Mouse (Mus musculus) midbrain, embryonic 14.5 days (tissue): ENCODE results near the gene Alkbh3. TPM values are rescaled to one million over a fixed set of nuclear protein-coding genes. Genes with fewer than 3 reads are reported as not detected.

Experiments
- ATAC-seq: fragments of 200-750 bp; cut with Nextera tagmentation; 2 replicates; pipeline ENCODE4 v1.8.0; 2017; ENCODE audit warnings: moderate number of reproducible peaks, moderate library complexity; ENCODE audit not compliant: low FRiP score, low TSS enrichment
- DNase-seq: peaks from one replicate; pipeline ENCODE4 v3.0.0-alpha.2; 2015
- H3K27ac ChIP-seq: fragments of 300-500 bp; sonication (generic); replicated peaks from 2 replicates; pipeline ENCODE4 v1.5.1; 2014; ENCODE audit warnings: mild to moderate bottlenecking, low read depth, low read length, moderate library complexity
- H3K27me3 ChIP-seq: fragments of 300-500 bp; sonication (generic); 2 replicates; pipeline ENCODE4 v1.6.1; 2014; ENCODE audit warnings: low read length, control low read depth, mixed read lengths; ENCODE audit not compliant: control insufficient read depth, insufficient read depth
- H3K36me3 ChIP-seq: fragments of 300-500 bp; sonication (generic); 2 replicates; pipeline ENCODE4 v1.6.1; 2014; ENCODE audit warnings: low read length, control low read depth; ENCODE audit not compliant: control insufficient read depth, insufficient read depth
- H3K4me1 ChIP-seq: fragments of 300-500 bp; sonication (generic); 2 replicates; pipeline ENCODE4 v1.6.1; 2014; ENCODE audit warnings: mild to moderate bottlenecking, antibody characterized with exemption, low read length, control low read depth; ENCODE audit not compliant: control insufficient read depth, insufficient read depth
- H3K4me2 ChIP-seq: fragments of 300-500 bp; sonication (generic); 2 replicates; pipeline ENCODE4 v1.6.1; 2014; ENCODE audit warnings: mild to moderate bottlenecking, low read length, moderate library complexity
- H3K4me3 ChIP-seq: fragments of 300-500 bp; sonication (generic); replicated peaks from 2 replicates; pipeline ENCODE4 v1.5.1; 2014; ENCODE audit warnings: low read depth, low read length
- H3K9ac ChIP-seq: fragments of 300-500 bp; sonication (generic); replicated peaks from 2 replicates; pipeline ENCODE4 v1.6.1; 2014; ENCODE audit warnings: mild to moderate bottlenecking, low read length, moderate library complexity
- H3K9me3 ChIP-seq: fragments of 300-500 bp; sonication (generic); 2 replicates; pipeline ENCODE4 v1.6.1; 2016; ENCODE audit warnings: low read length, control low read depth, mixed read lengths; ENCODE audit not compliant: control insufficient read depth
- WGBS: fragments of 180-500 bp; shearing (Covaris S2); extraction: QIAGEN DNeasy Blood & Tissue Kit; methylation state at CpG from one replicate; pipeline ENCODE4 v1.1.7; 2014; 5-methylcytosine and 5-hydroxymethylcytosine counted together
- polyA plus RNA-seq: library from polyadenylated mRNA; unstranded; fragments of >200 nt; fragmentation: Nextera tagmentation; extraction: Ambion mirVana; gene quantifications from 2 replicates; pipeline ENCODE4 v1.2.1, GENCODE M21; 2014

The Alkbh3 gene
- polyA plus RNA-seq, 1 experiment from 2014 or later = 53.7 TPM

GRCm38 (mm10) chr2:93979249-93980120, 31.1 kb downstream of the Alkbh3 start:
- H3K36me3 ChIP-seq = peaks cover 53% of the 10 kb centered on the region
- H3K4me2 ChIP-seq = no peak overlapping the region
- ATAC-seq = no peak
- no peak overlapping the region for H3K27ac ChIP-seq
- 91% methylated on average over 7 of the region's 7 CpGs for WGBS
- H3K9ac ChIP-seq = no peak overlapping the region
- no peaks in the 10 kb centered on the region for H3K27me3 ChIP-seq
- no peak for DNase-seq
- H3K4me3 ChIP-seq = no peak overlapping the region
- peaks cover 20% of the 10 kb centered on the region for H3K4me1 ChIP-seq
- no peaks in the 10 kb centered on the region for H3K9me3 ChIP-seq

- Histone ChIP-seq H3K27me3 (no peaks in the 10 kb centered on the region), H3K27ac (peak overlapping the region; percentile 70), H3K36me3 (peaks cover 31% of the 10 kb centered on the region), H3K4me3 (peak overlapping the region; percentile 36), H3K9ac (peak overlapping the region; percentile 65), H3K9me3 (no peaks in the 10 kb centered on the region), H3K4me1 (peaks cover 20% of the 10 kb centered on the region), H3K4me2 (peak overlapping the region; percentile 82)
- 2% methylated on average over 37 of the region's 37 CpGs for WGBS
- ATAC-seq = peak; percentile 83
- DNase-seq = peak; percentile 84
Observed at GRCm38 (mm10) chr2:93976436-93977252, 34.0 kb downstream of the Alkbh3 start.

GRCm38 (mm10) chr2:93975526-93976435, 34.8 kb downstream of the Alkbh3 start:
- Histone ChIP-seq H3K4me2 (peak overlapping the region; percentile 82), H3K27ac (peak overlapping the region; percentile 70), H3K9me3 (no peaks in the 10 kb centered on the region), H3K27me3 (no peaks in the 10 kb centered on the region), H3K36me3 (peaks cover 22% of the 10 kb centered on the region), H3K9ac (peak overlapping the region; percentile 65), H3K4me1 (peaks cover 20% of the 10 kb centered on the region), H3K4me3 (peak overlapping the region; percentile 36)
- ATAC-seq (peak; percentile 42), DNase-seq (peak; percentile 7)
- 17% methylated on average over 21 of the region's 21 CpGs for WGBS

GRCm38 (mm10) chr2:93975041-93975440, 35.6 kb downstream of the Alkbh3 start:
- Histone ChIP-seq H3K27ac (no peak overlapping the region), H3K36me3 (peaks cover 15% of the 10 kb centered on the region), H3K4me3 (no peak overlapping the region), H3K27me3 (no peaks in the 10 kb centered on the region), H3K4me2 (no peak overlapping the region), H3K9ac (no peak overlapping the region), H3K9me3 (no peaks in the 10 kb centered on the region), H3K4me1 (peaks cover 20% of the 10 kb centered on the region)
- no peak for ATAC-seq
- no peak for DNase-seq
- WGBS = 51% methylated on average over 7 of the region's 7 CpGs

GRCm38 (mm10) chr2:93971647-93972046, 39.0 kb downstream of the Alkbh3 start:
- WGBS = 74% methylated on average over 3 of the region's 3 CpGs

GRCm38 (mm10) chr2:93964494-93965160, 46.0 kb downstream of the Alkbh3 start:
- WGBS = 35% methylated on average over 7 of the region's 7 CpGs
- H3K4me1 ChIP-seq = peaks cover 6% of the 10 kb centered on the region; the same call in 1 of the 2 replicates
- ATAC-seq (no peak; the same call in 1 of the 2 replicates), DNase-seq (peak; percentile 33)
- no peak overlapping the region for H3K9ac ChIP-seq
- H3K4me2 ChIP-seq = no peak overlapping the region
- no peak overlapping the region for H3K27ac ChIP-seq
- H3K27me3 ChIP-seq = no peaks in the 10 kb centered on the region
- no peaks in the 10 kb centered on the region for H3K9me3 ChIP-seq
- no peaks in the 10 kb centered on the region for H3K36me3 ChIP-seq
- no peak overlapping the region for H3K4me3 ChIP-seq

More at GRCm38 (mm10) chr2:93971647-93972046, 39.0 kb downstream of the Alkbh3 start:
- H3K4me3 ChIP-seq = no peak overlapping the region
- ATAC-seq (no peak), DNase-seq (no peak)
- H3K36me3 ChIP-seq = no peaks in the 10 kb centered on the region
- H3K27me3 ChIP-seq = no peaks in the 10 kb centered on the region
- H3K9me3 ChIP-seq = no peaks in the 10 kb centered on the region
- no peak overlapping the region for H3K9ac ChIP-seq
- no peak overlapping the region for H3K4me2 ChIP-seq
- peaks cover 14% of the 10 kb centered on the region for H3K4me1 ChIP-seq
- no peak overlapping the region for H3K27ac ChIP-seq

GRCm38 (mm10) chr2:93963802-93964201, 46.8 kb downstream of the Alkbh3 start:
- Histone ChIP-seq H3K9ac (no peak overlapping the region), H3K4me2 (no peak overlapping the region), H3K27ac (no peak overlapping the region), H3K4me1 (peaks cover 6% of the 10 kb centered on the region; the same call in 1 of the 2 replicates), H3K36me3 (no peaks in the 10 kb centered on the region), H3K27me3 (no peaks in the 10 kb centered on the region), H3K4me3 (no peak overlapping the region), H3K9me3 (no peaks in the 10 kb centered on the region)
- DNase-seq = no peak
- no peak for ATAC-seq
- 75% methylated on average over 1 of the region's 1 CpGs for WGBS
